Mouse (Mus musculus) testis, adult 2 months (tissue): Measurements from ENCODE around the gene 1700017D01Rik. TPM values are rescaled to one million over a fixed set of nuclear protein-coding genes. Genes with fewer than 3 reads are reported as not detected.
"Not testable (repeated sequence)": the region's sequence is repeated elsewhere in the genome, so short reads cannot be mapped to it uniquely, and the experiment has no call there.

ENCODE experiments used
- H3K27ac ChIP-seq: fragments of 200-500 bp; 2 replicates; pipeline ENCODE4 v1.5.1; 2012; ENCODE audit warnings: low read depth, low read length; ENCODE audit not compliant: control insufficient read depth, insufficient read depth
- H3K27me3 ChIP-seq: fragments of 200-500 bp; 2 replicates; pipeline ENCODE4 v1.6.1; 2012; ENCODE audit warnings: mild to moderate bottlenecking, low read length, moderate library complexity; ENCODE audit not compliant: control insufficient read depth, insufficient read depth
- H3K36me3 ChIP-seq: fragments of 200-500 bp; 2 replicates; pipeline ENCODE4 v1.6.1; 2012; ENCODE audit warnings: mild to moderate bottlenecking, low read length; ENCODE audit not compliant: control insufficient read depth, insufficient read depth
- H3K4me1 ChIP-seq: fragments of 200-500 bp; 2 replicates; pipeline ENCODE4 v1.6.1; 2012; ENCODE audit warnings: low read length; ENCODE audit not compliant: control insufficient read depth, insufficient read depth
- H3K4me3 ChIP-seq: fragments of 200-500 bp; 2 replicates; pipeline ENCODE4 v1.5.1; 2012; ENCODE audit warnings: low read depth, mild to moderate bottlenecking, low read length, moderate library complexity, mixed read lengths; ENCODE audit not compliant: control insufficient read depth
- CTCF ChIP-seq: fragments of 200-500 bp; IDR thresholded peaks from 2 replicates; pipeline ENCODE4 v1.5.1; 2012; ENCODE audit warnings: low read depth, mild to moderate bottlenecking, inconsistent platforms, low read length, moderate library complexity; ENCODE audit not compliant: control insufficient read depth, insufficient read depth, insufficient replicate concordance
- POLR2A ChIP-seq: fragments of 200-500 bp; IDR thresholded peaks from 2 replicates; pipeline ENCODE4 v1.6.1; 2012; ENCODE audit warnings: low read depth, mild to moderate bottlenecking, inconsistent platforms, low read length, moderate library complexity; ENCODE audit not compliant: control insufficient read depth
- polyA plus RNA-seq: library from polyadenylated mRNA; depleted of rRNA; stranded (reverse); fragments of >200 nt; gene quantifications from 2 replicates; pipeline ENCODE4 v1.2.3, GENCODE M21; 2012; rRNA removed

The 1700017D01Rik gene
- polyA plus RNA-seq: 408 and 421 TPM in 2 replicates

GRCm38 (mm10) chr19:11130776-11131175, at the start of gene 1700017D01Rik:
Gene 1700017D01Rik (minus strand): TSS chr19:11130876.
- Histone ChIP-seq H3K4me3 (peak within 1 kb of the TSS; percentile 90), H3K27ac (peak within 1 kb of the TSS; percentile 83)
- not testable (repeated sequence) for H3K36me3 ChIP-seq, H3K4me1 ChIP-seq, H3K27me3 ChIP-seq
- TF ChIP-seq POLR2A: peak; percentile 83

DNA sequence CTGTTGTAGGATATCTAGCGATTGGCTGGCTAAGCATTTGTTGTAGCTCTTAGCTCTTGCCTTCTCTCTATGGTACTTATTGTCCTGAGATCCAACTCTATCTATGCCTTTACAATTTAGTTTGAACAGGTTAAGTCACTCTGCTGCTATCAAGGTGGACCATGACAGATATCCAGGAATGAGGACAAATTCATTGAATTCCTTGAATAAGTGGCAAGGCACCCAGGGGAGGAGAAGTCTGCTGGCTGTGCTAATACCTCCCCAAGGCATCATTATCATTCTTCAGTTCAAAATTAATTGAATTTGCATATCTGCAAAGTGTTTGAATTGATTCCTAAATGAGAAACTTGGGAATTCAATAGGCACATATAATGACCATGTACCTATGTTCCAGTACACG, 46.8 kb upstream of the 1700017D01Rik start:
- Histone ChIP-seq H3K27me3 (no peaks in the 10 kb centered on the region), H3K4me1 (no peaks in the 10 kb centered on the region), H3K27ac (no peak overlapping the region), H3K4me3 (no peak overlapping the region), H3K36me3 (no peaks in the 10 kb centered on the region)
- TF ChIP-seq POLR2A: no peak
- no peak for TF ChIP-seq CTCF

GRCm38 (mm10) chr19:11165172-11165571, 34.5 kb upstream of the 1700017D01Rik start, which contains the start of gene 1700025F22Rik:
Gene 1700025F22Rik (minus strand): TSS chr19:11165320.
- peak; percentile 70; the same call in 1 of the 2 replicates for TF ChIP-seq CTCF
- TF ChIP-seq POLR2A: peak; percentile 83; the same call in 1 of the 2 replicates
- Histone ChIP-seq H3K4me1 (peaks cover 2% of the 10 kb centered on the region; the same call in 1 of the 2 replicates), H3K27ac (peak within 1 kb of the TSS; percentile 68; the same call in 1 of the 2 replicates), H3K27me3 (no peaks in the 10 kb centered on the region), H3K4me3 (peak within 1 kb of the TSS; percentile 75), H3K36me3 (no peaks in the 10 kb centered on the region)

GRCm38 (mm10) chr19:11157890-11158289, 27.2 kb upstream of the 1700017D01Rik start:
- H3K4me1 ChIP-seq, H3K27me3 ChIP-seq, H3K4me3 ChIP-seq, H3K27ac ChIP-seq, H3K36me3 ChIP-seq: not testable (repeated sequence)

DNA sequence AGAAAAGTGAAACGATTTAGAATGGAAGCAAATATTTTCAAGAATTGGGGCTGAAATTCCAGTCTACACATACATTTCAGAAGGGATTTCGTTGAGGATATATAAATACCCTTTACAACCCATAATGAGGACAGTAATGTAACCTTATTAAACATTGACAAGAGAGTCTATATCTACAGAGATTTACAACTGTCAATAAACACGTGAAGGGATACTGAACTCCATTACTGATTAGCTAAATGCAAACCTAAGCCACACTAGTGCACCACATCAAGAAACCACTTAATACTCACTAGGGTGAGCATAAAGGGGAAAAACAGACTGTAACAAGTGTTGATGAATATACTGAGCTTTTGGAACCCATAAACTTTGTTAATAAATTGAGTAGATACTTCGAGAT, 4.7 kb upstream of the 1700017D01Rik start:
- peaks cover 3% of the 10 kb centered on the region for H3K4me1 ChIP-seq
- no peaks in the 10 kb centered on the region for H3K27me3 ChIP-seq
- TF ChIP-seq CTCF: no peak
- no peak for TF ChIP-seq POLR2A
- no peak overlapping the region for H3K27ac ChIP-seq
- no peaks in the 10 kb centered on the region for H3K36me3 ChIP-seq
- no peak overlapping the region for H3K4me3 ChIP-seq

DNA sequence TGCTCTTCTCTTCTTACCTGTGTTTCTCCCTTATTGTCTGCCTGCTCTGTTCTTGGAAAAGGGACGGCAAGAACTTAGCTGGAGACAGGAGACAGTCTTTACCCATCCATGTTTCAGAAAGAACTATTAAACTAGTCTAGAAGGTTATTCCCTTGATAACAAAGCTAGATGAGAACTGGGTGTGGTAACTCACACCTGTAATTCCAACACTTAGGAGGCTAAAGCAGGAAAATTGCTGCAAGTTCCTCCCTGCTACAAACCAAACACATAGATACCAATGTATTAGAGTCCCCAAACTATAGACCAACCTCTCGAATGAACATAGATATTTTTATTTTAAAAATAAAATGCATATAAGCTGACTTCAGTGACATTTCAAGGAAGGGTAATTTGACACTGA, 4.2 kb upstream of the 1700017D01Rik start:
- Histone ChIP-seq H3K4me1 (peaks cover 3% of the 10 kb centered on the region), H3K36me3 (no peaks in the 10 kb centered on the region), H3K4me3 (no peak overlapping the region), H3K27me3 (no peaks in the 10 kb centered on the region), H3K27ac (no peak overlapping the region)
- TF ChIP-seq CTCF (no peak), POLR2A (no peak)

DNA sequence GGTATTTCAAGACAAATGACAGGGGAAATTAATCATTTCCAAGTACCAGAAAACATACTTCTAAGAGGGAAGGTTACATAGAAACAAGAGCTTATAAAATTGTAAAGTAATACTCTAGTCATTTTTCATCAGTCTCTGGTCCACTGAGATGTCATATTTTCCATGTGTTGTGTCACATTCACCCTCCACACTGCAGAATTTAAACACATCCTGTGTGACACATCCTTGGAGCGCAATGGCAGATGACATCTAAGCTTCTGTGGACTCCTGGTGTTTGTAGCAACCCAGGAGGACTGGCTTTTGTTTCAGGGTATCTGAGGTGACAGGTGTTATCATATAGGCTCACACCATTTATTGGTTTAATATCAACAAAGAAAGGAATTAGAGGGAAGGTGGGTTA, 974 bp downstream of the 1700017D01Rik start:
- peak overlapping the region; percentile 47; the same call in 1 of the 2 replicates for H3K4me3 ChIP-seq
- peaks cover 3% of the 10 kb centered on the region for H3K4me1 ChIP-seq
- H3K27me3 ChIP-seq: no peaks in the 10 kb centered on the region
- H3K27ac ChIP-seq: no peak overlapping the region
- H3K36me3 ChIP-seq: no peaks in the 10 kb centered on the region
- no peak for TF ChIP-seq POLR2A
- TF ChIP-seq CTCF: no peak

- H3K27ac ChIP-seq: peak overlapping the region; percentile 7; the same call in 1 of the 2 replicates
- H3K4me3 ChIP-seq: peak overlapping the region; percentile 70
- H3K36me3 ChIP-seq: not testable (repeated sequence)
These were observed 9.7 kb downstream of the 1700017D01Rik start for GRCm38 (mm10) chr19:11121016-11121420.

More at GRCm38 (mm10) chr19:11121016-11121420, 9.7 kb downstream of the 1700017D01Rik start:
- not testable (repeated sequence) for H3K27me3 ChIP-seq, H3K4me1 ChIP-seq
